Mouse (Mus musculus) lung, adult 2 months (tissue): Measurements from ENCODE around the gene Rpp38. TPM values are rescaled to one million over a fixed set of nuclear protein-coding genes. Genes with fewer than 3 reads are reported as not detected.
A peak's percentile ranks its signal among the peaks of the same experiment; 100 is the strongest.

ENCODE experiments used
- DNase-seq: peaks from one replicate; pipeline ENCODE4 v3.0.0; 2022
- H3K4me1 ChIP-seq: fragments of 200-500 bp; 2 replicates; pipeline ENCODE4 v1.6.1; 2011; ENCODE audit warnings: low read length; ENCODE audit not compliant: control insufficient read depth, insufficient read depth
- H3K4me3 ChIP-seq: fragments of 200-500 bp; replicated peaks from 2 replicates; pipeline ENCODE3; 2011; ENCODE audit warnings: low read depth, mild to moderate bottlenecking, control low read depth, low read length; ENCODE audit errors: extremely low read depth
- CTCF ChIP-seq: fragments of 200-500 bp; IDR thresholded peaks from 2 replicates; pipeline ENCODE4 v1.5.1; 2011; ENCODE audit warnings: mild to moderate bottlenecking, low read length, control low read depth; ENCODE audit not compliant: insufficient read depth
- POLR2A ChIP-seq: fragments of 200-500 bp; IDR thresholded peaks from 2 replicates; pipeline ENCODE4 v1.6.1; 2011; ENCODE audit warnings: low read depth, mild to moderate bottlenecking, control low read depth, low read length, borderline replicate concordance; ENCODE audit errors: extremely low read depth
- WGBS: fragments of 180-500 bp; shearing (Covaris S2); methylation state at CpG from one replicate; pipeline ENCODE4 v1.1.7; 2018; 5-methylcytosine and 5-hydroxymethylcytosine counted together
- polyA plus RNA-seq: library from polyadenylated mRNA; depleted of rRNA; stranded (reverse); fragments of >200 nt; gene quantifications from 2 replicates; pipeline ENCODE4 v1.2.3, GENCODE M21; 2012; rRNA removed

Gene Rpp38
- 1.1 and 2.2 TPM in 2 replicates for polyA plus RNA-seq

DNA sequence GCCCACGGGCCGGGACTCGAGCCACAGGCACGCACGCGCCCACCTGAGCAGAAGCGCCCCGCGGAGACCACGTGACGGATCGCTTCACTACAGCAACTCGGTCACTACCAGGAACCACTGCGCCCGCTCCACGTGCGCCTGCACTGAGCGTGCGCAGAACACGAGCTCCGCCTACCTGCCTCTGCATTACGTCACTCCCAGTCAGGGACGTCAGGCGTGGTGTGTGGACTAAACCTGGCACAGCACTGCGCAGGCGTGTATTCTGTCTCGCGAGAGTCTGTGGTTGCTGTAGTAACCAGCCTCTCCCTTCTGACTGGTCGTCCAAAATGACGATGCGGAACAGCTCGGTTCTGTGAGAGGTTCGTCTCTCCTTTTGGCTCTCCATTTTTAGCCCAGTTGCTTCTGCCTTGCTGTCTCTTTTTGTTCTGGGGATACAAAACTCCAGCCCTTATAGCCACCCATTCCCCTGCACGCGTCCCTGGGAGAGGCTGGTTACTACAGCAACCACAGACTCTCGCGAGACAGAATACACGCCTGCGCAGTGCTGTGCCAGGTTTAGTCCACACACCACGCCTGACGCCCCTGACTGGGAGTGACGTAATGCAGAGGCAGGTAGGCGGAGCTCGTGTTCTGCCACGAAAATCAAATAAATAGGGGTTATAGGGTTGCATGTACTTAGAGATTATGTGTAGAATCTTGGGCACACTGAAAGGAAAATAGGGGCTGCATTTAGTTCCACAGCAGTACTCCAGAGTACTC, at the start of gene Rpp38:
Rpp38 (minus strand) TSS at position 160 of the 759 bp plus-strand sequence.
- Histone ChIP-seq H3K4me1 (no peaks in the 10 kb centered on the region), H3K4me3 (peak within 1 kb of the TSS; percentile 81)
- under 1% methylated on average over 45 of the region's 45 CpGs for WGBS
- DNase-seq = peak; percentile 99
- TF ChIP-seq POLR2A (peak; percentile 62; the same call in 1 of the 2 replicates), CTCF (no peak)

GRCm38 (mm10) chr2:3365127-3365526, 32.7 kb upstream of the Rpp38 start:
- no peak for TF ChIP-seq POLR2A
- TF ChIP-seq CTCF = no peak
- Histone ChIP-seq H3K4me3 (no peak overlapping the region), H3K4me1 (no peaks in the 10 kb centered on the region)
- 62% methylated on average over 4 of the region's 4 CpGs for WGBS
- DNase-seq = no peak

- TF ChIP-seq CTCF (no peak), POLR2A (no peak)
- 78% methylated on average over 3 of the region's 3 CpGs for WGBS
These were observed 28.6 kb upstream of the Rpp38 start for GRCm38 (mm10) chr2:3361067-3361466.

GRCm38 (mm10) chr2:3357887-3358286, 25.4 kb upstream of the Rpp38 start:
- TF ChIP-seq POLR2A (no peak), CTCF (no peak)
- no peaks in the 10 kb centered on the region for H3K4me1 ChIP-seq
- no peak overlapping the region for H3K4me3 ChIP-seq
- DNase-seq = no peak
- 60% methylated on average over 3 of the region's 3 CpGs for WGBS

More at GRCm38 (mm10) chr2:3361067-3361466, 28.6 kb upstream of the Rpp38 start:
- H3K4me3 ChIP-seq = no peak overlapping the region
- H3K4me1 ChIP-seq = no peaks in the 10 kb centered on the region
- no peak for DNase-seq

DNA sequence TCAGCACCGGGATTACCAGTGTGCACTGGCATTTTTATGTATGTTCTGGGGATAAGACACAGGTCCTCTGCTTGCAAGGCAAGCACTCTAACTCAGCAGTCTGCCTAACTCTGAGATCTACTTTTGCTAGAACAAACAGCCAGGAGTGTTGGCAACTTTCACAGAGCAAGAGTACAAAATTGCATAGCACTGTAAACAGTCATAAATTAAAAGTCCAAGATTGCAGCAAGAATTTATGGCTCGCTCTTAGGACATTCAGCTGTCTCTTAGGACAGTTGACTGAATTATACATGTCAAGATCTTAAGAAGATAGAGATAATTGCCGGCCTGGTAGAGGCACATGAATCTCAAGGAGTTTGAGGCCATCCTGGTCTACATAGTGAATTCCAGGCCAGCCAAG, 23.9 kb upstream of the Rpp38 start:
- no peak for DNase-seq
- no peak overlapping the region for H3K4me3 ChIP-seq
- TF ChIP-seq POLR2A (no peak), CTCF (no peak)
- WGBS = 66% methylated on average over 3 of the region's 3 CpGs
- no peaks in the 10 kb centered on the region for H3K4me1 ChIP-seq

GRCm38 (mm10) chr2:3355793-3356192, 23.4 kb upstream of the Rpp38 start:
- Histone ChIP-seq H3K4me1 (no peaks in the 10 kb centered on the region), H3K4me3 (no peak overlapping the region)
- 84% methylated on average over 8 of the region's 8 CpGs for WGBS
- no peak for DNase-seq
- TF ChIP-seq POLR2A (no peak), CTCF (no peak)

- DNase-seq = no peak
These were observed 20.7 kb upstream of the Rpp38 start for GRCm38 (mm10) chr2:3353160-3353559.

DNA sequence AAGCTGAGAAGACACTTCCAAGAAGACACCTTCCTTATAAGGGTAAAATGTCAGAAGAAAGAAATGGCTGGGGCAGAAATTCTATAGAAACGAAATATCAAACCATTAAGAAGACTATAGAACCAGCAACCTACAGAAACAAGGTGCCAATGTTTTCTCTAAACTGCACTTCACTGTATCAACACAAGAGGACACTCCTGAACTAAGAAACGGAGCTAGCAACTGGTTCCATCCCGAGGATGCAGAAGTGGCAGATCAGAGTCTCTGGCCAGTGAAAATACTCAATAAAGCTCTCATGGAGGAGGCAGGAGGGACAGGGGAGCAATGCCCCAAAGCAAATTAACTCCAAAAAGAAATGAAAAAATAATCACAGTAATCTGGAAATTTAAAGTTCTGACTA, 16.5 kb upstream of the Rpp38 start:
- TF ChIP-seq CTCF (peak; percentile 17; the same call in 1 of the 2 replicates), POLR2A (no peak)
- WGBS = 19% methylated on average over 3 of the region's 3 CpGs
- no peak for DNase-seq
- no peak overlapping the region for H3K4me3 ChIP-seq
- H3K4me1 ChIP-seq = no peaks in the 10 kb centered on the region

More at GRCm38 (mm10) chr2:3353160-3353559, 20.7 kb upstream of the Rpp38 start:
- Histone ChIP-seq H3K4me1 (no peaks in the 10 kb centered on the region), H3K4me3 (no peak overlapping the region)
- no peak for TF ChIP-seq CTCF
- TF ChIP-seq POLR2A = no peak

DNA sequence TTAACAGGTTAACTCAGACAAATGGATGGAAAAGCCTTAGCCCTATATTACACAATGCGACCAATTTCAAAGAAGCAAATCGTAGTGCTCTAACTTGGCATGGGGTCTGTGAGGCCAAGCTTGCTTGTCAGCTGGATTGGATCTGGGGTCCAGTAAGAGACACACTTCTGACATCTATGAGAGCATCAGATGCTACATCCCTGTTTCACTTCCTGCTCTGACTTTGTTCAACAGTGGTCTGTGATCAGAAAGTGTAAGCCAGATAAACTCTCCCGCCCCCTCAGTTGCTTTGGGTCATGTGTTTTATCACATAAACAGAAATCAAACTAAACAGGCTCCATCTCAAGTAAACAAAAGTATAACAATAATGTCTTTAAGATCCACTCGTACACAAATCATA, 16.0 kb upstream of the Rpp38 start:
- H3K4me3 ChIP-seq = no peak overlapping the region
- no peak for DNase-seq
- WGBS = 73% methylated on average over 4 of the region's 4 CpGs
- no peaks in the 10 kb centered on the region for H3K4me1 ChIP-seq
- TF ChIP-seq CTCF (no peak), POLR2A (no peak)
